Mouse (Mus musculus): ENCODE measurements around the gene Crabp1. TPM values are rescaled to one million over a fixed set of nuclear protein-coding genes. Genes with fewer than 3 reads are reported as not detected.

Crabp1 gene
- total and polyA plus RNA-seq, 3 experiments, result not detected

DNA sequence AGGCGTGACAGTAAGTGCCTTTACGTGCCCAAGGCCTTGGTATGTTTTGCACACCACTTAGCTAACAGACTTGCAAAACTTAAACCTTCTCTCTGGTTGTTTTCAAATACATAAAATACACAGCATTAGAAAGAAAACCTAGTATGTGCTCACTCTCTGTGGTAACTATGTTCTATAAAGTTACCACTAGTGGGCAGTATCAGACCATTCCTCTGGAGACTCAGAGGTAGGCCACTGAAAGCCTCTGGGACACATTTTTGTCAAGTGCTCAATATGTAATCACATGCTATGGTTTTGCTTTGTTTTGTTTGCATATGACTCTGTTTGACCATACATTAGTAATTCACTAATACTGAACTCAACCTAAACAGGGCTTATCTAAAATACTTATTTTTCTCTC lies 32.4 kb upstream of the Crabp1 start (continued):
- no peak for TF ChIP-seq USF1 (IDR thresholded peaks at IDR 0.05; ENCODE audit: low read depth, low read length)
- TF ChIP-seq SIN3A (IDR thresholded peaks at IDR 0.05; ENCODE audit: low read length), result peak; percentile 47; the same call in 1 of the 2 replicates
- no peak for TF ChIP-seq ZC3H11A (IDR thresholded peaks at IDR 0.05; ENCODE audit: low read depth, low read length)
- TF ChIP-seq MEF2A (IDR thresholded peaks at IDR 0.05; ENCODE audit: extremely low read depth, insufficient replicate concordance, low read depth, low read length, poor library complexity, severe bottlenecking), result no peak
- no peak for TF ChIP-seq E2F4 (IDR thresholded peaks at IDR 0.05; ENCODE audit: borderline replicate concordance, low read depth, low read length)
- no peak for TF ChIP-seq NELFE (IDR thresholded peaks at IDR 0.05; ENCODE audit: low read depth, low read length)
- peak; percentile 21; the same call in 1 of the 2 replicates for TF ChIP-seq MXI1 (IDR thresholded peaks at IDR 0.05; ENCODE audit: low read depth, low read length)
- peak; percentile 44 for TF ChIP-seq RAD21 (IDR thresholded peaks at IDR 0.05; ENCODE audit: low read depth, low read length)
- peak; percentile 16 to 81 (median 72); a peak in 5 of 6 replicates for TF ChIP-seq CTCF (IDR thresholded peaks at IDR 0.05 in 2 of 3, conservative IDR thresholded peaks at IDR 0.05 in 1 of 3; ENCODE audit: control insufficient read depth in 1 of 3, insufficient read depth in 1 of 3, low read depth in 2 of 3, low read length in 3 of 3, poor library complexity in 1 of 3, severe bottlenecking in 1 of 3)

DNA sequence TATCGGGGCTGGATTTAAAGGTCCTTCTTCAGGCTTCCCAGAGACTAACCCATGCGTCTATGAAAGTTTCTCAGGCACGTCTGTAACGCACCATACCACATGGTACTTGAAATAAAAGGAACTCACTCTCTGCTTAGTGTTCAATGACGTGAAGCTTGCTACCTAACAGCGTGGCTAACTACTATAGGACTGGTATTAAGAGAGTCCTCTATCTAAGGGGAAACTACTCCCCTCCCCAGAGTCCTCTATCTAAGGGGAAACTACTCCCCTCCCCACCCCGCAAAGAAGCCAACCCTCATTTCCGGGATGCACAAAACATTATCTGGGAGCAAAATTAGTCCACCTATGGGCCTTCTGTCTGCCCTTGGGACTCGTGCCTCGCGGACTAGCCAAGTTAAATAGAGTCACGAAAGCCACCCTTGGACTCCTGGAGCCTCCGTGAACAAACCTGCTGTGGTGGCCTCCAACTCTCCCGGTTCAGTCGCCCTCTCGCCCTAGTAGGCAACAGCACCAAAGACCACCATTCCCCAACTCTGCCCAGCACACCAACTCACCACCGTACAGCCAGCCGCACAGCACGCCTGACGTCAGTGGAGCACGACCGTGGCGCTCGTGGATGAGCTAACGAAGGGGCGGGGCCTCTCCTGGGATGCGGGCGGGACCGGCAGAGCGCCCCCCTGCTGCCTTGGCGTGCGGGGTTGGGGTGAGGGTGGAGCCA lies 30.5 kb upstream of the Crabp1 start, which contains the start of gene Wdr61:
TSS of gene Wdr61 (minus strand) at position 599 of the 718 bp plus-strand sequence.
- peaks cover 10 to 18% of the 10 kb centered on the region in 2 experiments for H3K36me3 ChIP-seq (ENCODE audit: control insufficient read depth in 1 of 2, insufficient read depth in 2 of 2, low read length in 2 of 2)
- peak; percentile 98 for DNase-seq (ENCODE audit: low read depth, low spot score)
- no peaks in the 10 kb centered on the region; a peak in 1 of 4 replicates for H3K27me3 ChIP-seq (ENCODE audit: control insufficient read depth in 1 of 2, insufficient read depth in 2 of 2, low read length in 2 of 2)
- no peaks in the 10 kb centered on the region for H3K9me3 ChIP-seq (replicated peaks; ENCODE audit: insufficient read depth, low read length)
- peaks cover 34% of the 10 kb centered on the region for H3K79me2 ChIP-seq (ENCODE audit: control insufficient read depth, insufficient read depth, low read length, poor library complexity)
- H3K27ac ChIP-seq (ENCODE audit: control insufficient read depth, low read depth, low read length), result peak within 1 kb of the TSS; percentile 86
- peak within 1 kb of the TSS; percentile 94 to 95 for H3K4me3 ChIP-seq (ENCODE audit: control insufficient read depth in 1 of 2, insufficient read depth in 1 of 2, low read depth in 2 of 2, low read length in 2 of 2)
- H3K9ac ChIP-seq (ENCODE audit: control insufficient read depth, low read depth, low read length, poor library complexity, severe bottlenecking), result peak within 1 kb of the TSS; percentile 92
- peaks cover 0 to 13% of the 10 kb centered on the region in 2 experiments for H3K4me1 ChIP-seq (ENCODE audit: control insufficient read depth in 1 of 2, insufficient read depth in 2 of 2, low read length in 2 of 2)
- peak; percentile 49; the same call in 1 of the 2 replicates for TF ChIP-seq ELF1 (IDR thresholded peaks at IDR 0.05; ENCODE audit: low read depth, low read length)
- peak; percentile 89 for TF ChIP-seq POLR2AphosphoS2 (IDR thresholded peaks at IDR 0.05; ENCODE audit: low read length)
- peak; percentile 32; the same call in 1 of the 2 replicates for TF ChIP-seq TCF12 (IDR thresholded peaks at IDR 0.05; ENCODE audit: low read depth, low read length)
- TF ChIP-seq RCOR1 (IDR thresholded peaks at IDR 0.05; ENCODE audit: low read depth, low read length), result no peak
- peak; percentile 81; the same call in 1 of the 2 replicates for TF ChIP-seq MAZ (IDR thresholded peaks at IDR 0.05; ENCODE audit: low read depth, low read length)
- TF ChIP-seq MYB (IDR thresholded peaks at IDR 0.05; ENCODE audit: low read depth, low read length), result no peak
- TF ChIP-seq GABPA (IDR thresholded peaks at IDR 0.05; ENCODE audit: low read depth, low read length), result no peak
- no peak for TF ChIP-seq BHLHE40 (IDR thresholded peaks at IDR 0.05; ENCODE audit: borderline replicate concordance, low read depth, low read length)
- TF ChIP-seq EP300 (IDR thresholded peaks at IDR 0.05; ENCODE audit: low read depth in 1 of 2, low read length in 2 of 2), result no peak
- 0 out of 2 replicates have a peak, but pooled peaks have one; percentile 26 for TF ChIP-seq MEF2A (IDR thresholded peaks at IDR 0.05; ENCODE audit: extremely low read depth, insufficient replicate concordance, low read depth, low read length, poor library complexity, severe bottlenecking)
- peak; percentile 85 for TF ChIP-seq MXI1 (IDR thresholded peaks at IDR 0.05; ENCODE audit: low read depth, low read length)
- 0 out of 2 replicates have a peak, but pooled peaks have one; percentile 2 for TF ChIP-seq GATA1 (IDR thresholded peaks at IDR 0.05; ENCODE audit: low read depth, low read length)
- peak; percentile 81 to 95 for TF ChIP-seq POLR2A (IDR thresholded peaks at IDR 0.05; ENCODE audit: control insufficient read depth in 1 of 2, insufficient read depth in 1 of 2, low read depth in 1 of 2, low read length in 2 of 2, poor library complexity in 1 of 2)
- peak; percentile 11; the same call in 1 of the 2 replicates for TF ChIP-seq USF1 (IDR thresholded peaks at IDR 0.05; ENCODE audit: low read depth, low read length)
- TF ChIP-seq CTCF (IDR thresholded peaks at IDR 0.05 in 2 of 3, conservative IDR thresholded peaks at IDR 0.05 in 1 of 3; ENCODE audit: control insufficient read depth in 1 of 3, insufficient read depth in 1 of 3, low read depth in 2 of 3, low read length in 3 of 3, poor library complexity in 1 of 3, severe bottlenecking in 1 of 3), result peak in 2 of 3 experiments; percentile 42 to 57; a peak in 4 of 6 replicates
- peak; percentile 93 for TF ChIP-seq NELFE (IDR thresholded peaks at IDR 0.05; ENCODE audit: low read depth, low read length)
- TF ChIP-seq SMC3 (IDR thresholded peaks at IDR 0.05; ENCODE audit: low read depth, low read length), result no peak
- peak; percentile 59; the same call in 1 of the 2 replicates for TF ChIP-seq KAT2A (conservative IDR thresholded peaks at IDR 0.05; ENCODE audit: low read depth, low read length)
- TF ChIP-seq MAX (IDR thresholded peaks at IDR 0.05; ENCODE audit: low read length), result peak; percentile 56; the same call in 1 of the 2 replicates
- TF ChIP-seq POLR2AphosphoS5 (IDR thresholded peaks at IDR 0.05; ENCODE audit: borderline replicate concordance, low read depth, low read length), result peak; percentile 66; the same call in 1 of the 2 replicates
- TF ChIP-seq ETS1 (IDR thresholded peaks at IDR 0.05; ENCODE audit: low read depth, low read length), result peak; percentile 54; the same call in 1 of the 2 replicates
- peak; percentile 50; the same call in 1 of the 2 replicates for TF ChIP-seq TBP (IDR thresholded peaks at IDR 0.05; ENCODE audit: low read depth, low read length)
- TF ChIP-seq MYC (IDR thresholded peaks at IDR 0.05; ENCODE audit: low read depth, low read length), result peak; percentile 78; the same call in 1 of the 2 replicates
- peak; percentile 97 for TF ChIP-seq SIN3A (IDR thresholded peaks at IDR 0.05; ENCODE audit: low read length)
- no peak for TF ChIP-seq NRF1 (IDR thresholded peaks at IDR 0.05; ENCODE audit: insufficient read depth, low read depth, low read length, poor library complexity, severe bottlenecking)
- TF ChIP-seq USF2 (IDR thresholded peaks at IDR 0.05; ENCODE audit: borderline replicate concordance in 1 of 2, insufficient read depth in 1 of 2, low read depth in 1 of 2, low read length in 2 of 2), result no peak
- TF ChIP-seq HCFC1 (IDR thresholded peaks at IDR 0.05; ENCODE audit: low read depth, low read length), result peak; percentile 93

Measured in MEL (cell line).